Mouse (Mus musculus) kidney, postnatal 0 days (tissue): ENCODE results near the gene Lamtor2. TPM values are rescaled to one million over a fixed set of nuclear protein-coding genes. Genes with fewer than 3 reads are reported as not detected.

Experiments used
- ATAC-seq: fragments of 200-750 bp; cut with Nextera tagmentation; replicated peaks from 2 replicates; pipeline ENCODE4 v1.8.0; 2017; ENCODE audit warnings: low read depth, moderate number of reproducible peaks, moderate TSS enrichment, moderate library complexity; ENCODE audit not compliant: low FRiP score
- DNase-seq: peaks from one replicate; pipeline ENCODE4 v3.0.0-alpha.2; 2016; ENCODE audit warnings: low spot score
- H3K27ac ChIP-seq: fragments of 300-500 bp; sonication (generic); 2 replicates; pipeline ENCODE4 v1.5.1; 2014; ENCODE audit warnings: mild to moderate bottlenecking
- H3K27me3 ChIP-seq: fragments of 300-500 bp; sonication (generic); 2 replicates; pipeline ENCODE4 v1.6.1; 2014; ENCODE audit warnings: low read length, mixed read lengths; ENCODE audit not compliant: insufficient read depth
- H3K36me3 ChIP-seq: fragments of 300-500 bp; sonication (generic); 2 replicates; pipeline ENCODE4 v1.6.1; 2014; ENCODE audit warnings: low read length, mixed read lengths; ENCODE audit not compliant: insufficient read depth
- H3K4me1 ChIP-seq: fragments of 300-500 bp; sonication (generic); replicated peaks from 2 replicates; pipeline ENCODE4 v1.6.1; 2014; ENCODE audit warnings: antibody characterized with exemption, low read length, mixed read lengths; ENCODE audit not compliant: insufficient read depth
- H3K4me2 ChIP-seq: fragments of 300-500 bp; sonication (generic); 2 replicates; pipeline ENCODE4 v1.6.1; 2014; ENCODE audit warnings: mild to moderate bottlenecking, low read length, moderate library complexity, mixed read lengths
- H3K4me3 ChIP-seq: fragments of 300-500 bp; sonication (generic); replicated peaks from 2 replicates; pipeline ENCODE4 v1.5.1; 2014; ENCODE audit warnings: low read depth, low read length
- H3K9ac ChIP-seq: fragments of 300-500 bp; sonication (generic); 2 replicates; pipeline ENCODE4 v1.6.1; 2014; ENCODE audit warnings: low read depth, low read length
- H3K9me3 ChIP-seq: fragments of 300-500 bp; sonication (generic); replicated peaks from 2 replicates; pipeline ENCODE4 v1.6.1; 2016; ENCODE audit warnings: low read length, inconsistent platforms, mixed read lengths
- CTCF ChIP-seq: IDR thresholded peaks from 2 replicates; pipeline ENCODE4 v1.5.1; 2016; ENCODE audit warnings: antibody characterized with exemption, low read depth, mild to moderate bottlenecking, moderate library complexity
- WGBS: fragments of 180-500 bp; shearing (Covaris S2); extraction: QIAGEN DNeasy Blood & Tissue Kit; methylation state at CpG from one replicate; pipeline ENCODE4 v1.1.7; 2014; 5-methylcytosine and 5-hydroxymethylcytosine counted together
- polyA plus RNA-seq: library from polyadenylated mRNA; unstranded; fragments of >200 nt; fragmentation: Nextera tagmentation; extraction: Ambion mirVana; gene quantifications from 2 replicates; pipeline ENCODE4 v1.2.1, GENCODE M21; 2015

Gene Lamtor2
- polyA plus RNA-seq, 1 experiment from 2014 or later = 173 TPM

GRCm38 (mm10) chr3:88512141-88512895, 40.6 kb downstream of the Lamtor2 start:
- WGBS = 42% methylated on average over 6 of the region's 6 CpGs
- H3K9me3 ChIP-seq = no peaks in the 10 kb centered on the region
- H3K4me1 ChIP-seq = peaks cover 23% of the 10 kb centered on the region
- ATAC-seq (no peak), DNase-seq (no peak)
- H3K36me3 ChIP-seq = no peaks in the 10 kb centered on the region
- no peak for TF ChIP-seq CTCF
- no peak overlapping the region; the same call in 1 of the 2 replicates for H3K4me2 ChIP-seq
- no peak overlapping the region for H3K9ac ChIP-seq
- H3K4me3 ChIP-seq = no peak overlapping the region
- peak overlapping the region; percentile 3; the same call in 1 of the 2 replicates for H3K27ac ChIP-seq
- H3K27me3 ChIP-seq = no peaks in the 10 kb centered on the region

GRCm38 (mm10) chr3:88511559-88511958, 41.3 kb downstream of the Lamtor2 start:
- no peak overlapping the region for H3K27ac ChIP-seq
- no peaks in the 10 kb centered on the region for H3K36me3 ChIP-seq
- H3K9ac ChIP-seq = no peak overlapping the region
- TF ChIP-seq CTCF = peak; percentile 28; the same call in 1 of the 2 replicates
- H3K4me1 ChIP-seq = peaks cover 23% of the 10 kb centered on the region
- no peak overlapping the region for H3K4me3 ChIP-seq
- no peak for DNase-seq
- no peak overlapping the region for H3K4me2 ChIP-seq
- no peaks in the 10 kb centered on the region for H3K27me3 ChIP-seq
- 45% methylated on average over 4 of the region's 4 CpGs for WGBS
- H3K9me3 ChIP-seq = no peaks in the 10 kb centered on the region
- no peak for ATAC-seq

- Histone ChIP-seq H3K9ac (peak overlapping the region; percentile 40; the same call in 1 of the 2 replicates), H3K36me3 (no peaks in the 10 kb centered on the region), H3K9me3 (no peaks in the 10 kb centered on the region), H3K4me3 (peak overlapping the region; percentile 13; the same call in 1 of the 2 replicates), H3K4me2 (peak overlapping the region; percentile 46), H3K27ac (peak overlapping the region; percentile 84), H3K4me1 (peaks cover 27% of the 10 kb centered on the region), H3K27me3 (no peaks in the 10 kb centered on the region)
- ATAC-seq (no peak), DNase-seq (no peak)
- no peak for TF ChIP-seq CTCF
- WGBS = 42% methylated on average over 13 of the region's 13 CpGs
Measured at GRCm38 (mm10) chr3:88510421-88511289, 42.2 kb downstream of the Lamtor2 start.

GRCm38 (mm10) chr3:88509692-88510420, 43.0 kb downstream of the Lamtor2 start, which contains the start of gene Lmna:
Lmna (minus strand) TSS chr3:88509956.
- Histone ChIP-seq H3K9me3 (no peaks in the 10 kb centered on the region), H3K4me1 (peaks cover 30% of the 10 kb centered on the region), H3K27ac (peak within 1 kb of the TSS; percentile 84), H3K4me3 (peak within 1 kb of the TSS; percentile 13), H3K36me3 (no peaks in the 10 kb centered on the region), H3K27me3 (no peaks in the 10 kb centered on the region), H3K4me2 (peak within 1 kb of the TSS; percentile 46), H3K9ac (peak within 1 kb of the TSS; percentile 40)
- ATAC-seq = peak; percentile 97
- WGBS = under 1% methylated on average over 29 of the region's 31 CpGs
- peak; percentile 97 for DNase-seq
- peak; percentile 57 for TF ChIP-seq CTCF

- TF ChIP-seq CTCF = no peak
- Histone ChIP-seq H3K9ac (peak overlapping the region; percentile 40; the same call in 1 of the 2 replicates), H3K4me3 (peak overlapping the region; percentile 13), H3K4me1 (peaks cover 30% of the 10 kb centered on the region), H3K4me2 (peak overlapping the region; percentile 46), H3K27ac (peak overlapping the region; percentile 84), H3K27me3 (no peaks in the 10 kb centered on the region), H3K9me3 (no peaks in the 10 kb centered on the region), H3K36me3 (no peaks in the 10 kb centered on the region)
- WGBS = 64% methylated on average over 3 of the region's 3 CpGs
- DNase-seq (no peak), ATAC-seq (peak; percentile 11)
Measured at GRCm38 (mm10) chr3:88509250-88509649, 43.6 kb downstream of the Lamtor2 start.
